Mouse (Mus musculus): ENCODE data around the gene Hip1r. TPM values are rescaled to one million over a fixed set of nuclear protein-coding genes. Genes with fewer than 3 reads are reported as not detected.

The Hip1r gene
- polyA plus RNA-seq, 1 experiment = 10.5 TPM

GRCm38 (mm10) chr5:123996695-123997094 is 23.3 kb downstream of the Hip1r start:
- TF ChIP-seq MYOG (IDR thresholded peaks at IDR 0.05; ENCODE audit: control insufficient read depth in 1 of 3, insufficient read depth in 1 of 3, insufficient read length in 2 of 3, low read depth in 2 of 3) (no peak), SRF (IDR thresholded peaks at IDR 0.05; ENCODE audit: control insufficient read depth, insufficient read length, low read depth) (no peak)
- Histone ChIP-seq H3K27me3 (ENCODE audit: control insufficient read depth, insufficient read depth, insufficient read length) (no peaks in the 10 kb centered on the region), H3K36me3 (ENCODE audit: control insufficient read depth, insufficient read depth) (no peaks in the 10 kb centered on the region), H3ac (ENCODE audit: control insufficient read depth, insufficient read length) (no peak overlapping the region), H3K4me3 (no peak overlapping the region), H3K4me2 (ENCODE audit: low read depth) (no peak overlapping the region), H3K79me2 (ENCODE audit: control insufficient read depth, insufficient read depth) (no peaks in the 10 kb centered on the region)

DNA sequence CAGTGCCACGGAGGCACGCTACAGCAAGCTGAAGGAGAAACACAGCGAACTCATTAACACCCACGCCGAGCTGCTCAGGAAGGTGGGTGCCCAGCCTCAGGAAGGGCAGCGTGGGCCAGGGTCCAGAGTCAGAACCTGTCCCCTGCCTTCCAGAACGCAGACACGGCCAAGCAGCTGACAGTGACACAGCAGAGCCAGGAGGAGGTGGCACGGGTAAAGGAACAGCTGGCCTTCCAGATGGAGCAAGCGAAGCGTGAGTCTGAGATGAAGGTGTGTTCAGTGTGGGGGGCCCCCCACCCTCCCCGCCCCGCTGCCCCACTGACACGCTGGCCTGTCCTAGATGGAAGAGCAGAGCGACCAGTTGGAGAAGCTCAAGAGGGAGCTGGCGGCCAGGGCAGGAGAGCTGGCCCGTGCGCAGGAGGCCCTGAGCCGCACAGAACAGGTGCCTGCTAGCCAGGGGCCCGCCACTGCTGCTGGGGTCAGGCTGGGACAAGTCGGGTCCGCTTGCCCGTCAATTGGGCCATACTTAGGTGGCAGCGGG is 23.9 kb downstream of the Hip1r start:
- Histone ChIP-seq H3K79me2 (ENCODE audit: control insufficient read depth, insufficient read depth) (no peaks in the 10 kb centered on the region), H3ac (ENCODE audit: control insufficient read depth, insufficient read length) (no peak overlapping the region), H3K4me2 (ENCODE audit: low read depth) (no peak overlapping the region), H3K4me3 (no peak overlapping the region), H3K27me3 (ENCODE audit: control insufficient read depth, insufficient read depth, insufficient read length) (no peaks in the 10 kb centered on the region), H3K36me3 (ENCODE audit: control insufficient read depth, insufficient read depth) (no peaks in the 10 kb centered on the region)
- TF ChIP-seq TCF12 (IDR thresholded peaks at IDR 0.05; ENCODE audit: insufficient read depth, poor library complexity, severe bottlenecking) (no peak), POLR2A (IDR thresholded peaks at IDR 0.05; ENCODE audit: insufficient read length, low read depth) (no peak), REST (IDR thresholded peaks at IDR 0.05; ENCODE audit: insufficient read depth, insufficient read length) (no peak)

GRCm38 (mm10) chr5:123997811-123998210 is 24.4 kb downstream of the Hip1r start:
- Histone ChIP-seq H3K4me3 (no peak overlapping the region), H3K27me3 (ENCODE audit: control insufficient read depth, insufficient read depth, insufficient read length) (no peaks in the 10 kb centered on the region), H3K79me2 (ENCODE audit: control insufficient read depth, insufficient read depth) (no peaks in the 10 kb centered on the region), H3ac (ENCODE audit: control insufficient read depth, insufficient read length) (no peak overlapping the region), H3K36me3 (ENCODE audit: control insufficient read depth, insufficient read depth) (no peaks in the 10 kb centered on the region), H3K4me2 (ENCODE audit: low read depth) (no peak overlapping the region)
- TF ChIP-seq POLR2A (IDR thresholded peaks at IDR 0.05; ENCODE audit: insufficient read length, low read depth) (no peak), CEBPB (IDR thresholded peaks at IDR 0.05; ENCODE audit: insufficient read depth, poor library complexity, severe bottlenecking) (no peak), MYOD1 (IDR thresholded peaks at IDR 0.05; ENCODE audit: control insufficient read depth in 1 of 3, insufficient read length in 2 of 3, low read depth in 2 of 3) (no peak), SRF (IDR thresholded peaks at IDR 0.05; ENCODE audit: control insufficient read depth, insufficient read length, low read depth) (no peak), REST (IDR thresholded peaks at IDR 0.05; ENCODE audit: insufficient read depth, insufficient read length) (no peak), E2F4 (IDR thresholded peaks at IDR 0.05; ENCODE audit: insufficient read depth) (no peak)

- no peaks in the 10 kb centered on the region for H3K79me2 ChIP-seq (ENCODE audit: control insufficient read depth, insufficient read depth)
- no peak overlapping the region for H3ac ChIP-seq (ENCODE audit: control insufficient read depth, insufficient read length)
- no peak for TF ChIP-seq MYOD1 (IDR thresholded peaks at IDR 0.05; ENCODE audit: control insufficient read depth in 1 of 3, insufficient read length in 2 of 3, low read depth in 2 of 3)
- TF ChIP-seq MYOG (IDR thresholded peaks at IDR 0.05; ENCODE audit: control insufficient read depth in 1 of 3, insufficient read depth in 1 of 3, insufficient read length in 2 of 3, low read depth in 2 of 3) = no peak
- TF ChIP-seq POLR2A (IDR thresholded peaks at IDR 0.05; ENCODE audit: insufficient read length, low read depth) = no peak
- no peak for TF ChIP-seq CEBPB (IDR thresholded peaks at IDR 0.05; ENCODE audit: insufficient read depth, poor library complexity, severe bottlenecking)
- TF ChIP-seq SRF (IDR thresholded peaks at IDR 0.05; ENCODE audit: control insufficient read depth, insufficient read length, low read depth) = no peak
- TF ChIP-seq E2F4 (IDR thresholded peaks at IDR 0.05; ENCODE audit: insufficient read depth) = no peak
- TF ChIP-seq POLR2AphosphoS2 (IDR thresholded peaks at IDR 0.05; ENCODE audit: insufficient read length, low read depth) = no peak
- TF ChIP-seq USF1 (IDR thresholded peaks at IDR 0.05; ENCODE audit: low read depth) = no peak
- TF ChIP-seq TCF3 (IDR thresholded peaks at IDR 0.05; ENCODE audit: insufficient read length, low read depth) = no peak
- no peak for TF ChIP-seq MAX (IDR thresholded peaks at IDR 0.05; ENCODE audit: low read depth)
- no peaks in the 10 kb centered on the region for H3K36me3 ChIP-seq (ENCODE audit: control insufficient read depth, insufficient read depth)
- no peaks in the 10 kb centered on the region for H3K27me3 ChIP-seq (ENCODE audit: control insufficient read depth, insufficient read depth, insufficient read length)
- no peak overlapping the region for H3K4me2 ChIP-seq (ENCODE audit: low read depth)
- H3K4me3 ChIP-seq = no peak overlapping the region
These were observed 24.9 kb downstream of the Hip1r start for GRCm38 (mm10) chr5:123998370-123998769.

GRCm38 (mm10) chr5:124000824-124001223 is 27.4 kb downstream of the Hip1r start:
- Histone ChIP-seq H3K79me2 (ENCODE audit: control insufficient read depth, insufficient read depth) (no peaks in the 10 kb centered on the region), H3ac (ENCODE audit: control insufficient read depth, insufficient read length) (no peak overlapping the region), H3K36me3 (ENCODE audit: control insufficient read depth, insufficient read depth) (no peaks in the 10 kb centered on the region), H3K4me3 (no peak overlapping the region), H3K4me2 (ENCODE audit: low read depth) (no peak overlapping the region), H3K27me3 (ENCODE audit: control insufficient read depth, insufficient read depth, insufficient read length) (no peaks in the 10 kb centered on the region)
- no peak for TF ChIP-seq MYOD1 (IDR thresholded peaks at IDR 0.05; ENCODE audit: control insufficient read depth in 1 of 3, insufficient read length in 2 of 3, low read depth in 2 of 3)
- TF ChIP-seq USF1 (IDR thresholded peaks at IDR 0.05; ENCODE audit: low read depth) = no peak
- no peak for TF ChIP-seq TCF12 (IDR thresholded peaks at IDR 0.05; ENCODE audit: insufficient read depth, poor library complexity, severe bottlenecking)
- no peak for TF ChIP-seq E2F4 (IDR thresholded peaks at IDR 0.05; ENCODE audit: insufficient read depth)
- no peak for TF ChIP-seq CEBPB (IDR thresholded peaks at IDR 0.05; ENCODE audit: insufficient read depth, poor library complexity, severe bottlenecking)
- TF ChIP-seq SRF (IDR thresholded peaks at IDR 0.05; ENCODE audit: control insufficient read depth, insufficient read length, low read depth) = no peak
- TF ChIP-seq REST (IDR thresholded peaks at IDR 0.05; ENCODE audit: insufficient read depth, insufficient read length) = no peak
- no peak for TF ChIP-seq TCF3 (IDR thresholded peaks at IDR 0.05; ENCODE audit: insufficient read length, low read depth)
- no peak for TF ChIP-seq MAX (IDR thresholded peaks at IDR 0.05; ENCODE audit: low read depth)
- no peak for TF ChIP-seq POLR2AphosphoS2 (IDR thresholded peaks at IDR 0.05; ENCODE audit: insufficient read length, low read depth)
- no peak for TF ChIP-seq POLR2A (IDR thresholded peaks at IDR 0.05; ENCODE audit: insufficient read length, low read depth)
- no peak for TF ChIP-seq MYOG (IDR thresholded peaks at IDR 0.05; ENCODE audit: control insufficient read depth in 1 of 3, insufficient read depth in 1 of 3, insufficient read length in 2 of 3, low read depth in 2 of 3)

Measured in myocyte (in vitro differentiated cells).